Mouse (Mus musculus) urinary bladder, postnatal 14 days (tissue): ENCODE measurements at regions not wholly inside any gene's neighbourhood (a gene's known extent, or its start where the extent isn't known, plus 50 kb on each side); places are given as distances from the start of the nearest gene placed in this dataset.
"Not testable (repeated sequence)": the region's sequence is repeated elsewhere in the genome, so short reads cannot be mapped to it uniquely, and the experiment has no call there.

ENCODE experiments used
- DNase-seq: peaks from one replicate; pipeline ENCODE4 v3.0.0; 2021; ENCODE audit warnings: low spot score

DNA sequence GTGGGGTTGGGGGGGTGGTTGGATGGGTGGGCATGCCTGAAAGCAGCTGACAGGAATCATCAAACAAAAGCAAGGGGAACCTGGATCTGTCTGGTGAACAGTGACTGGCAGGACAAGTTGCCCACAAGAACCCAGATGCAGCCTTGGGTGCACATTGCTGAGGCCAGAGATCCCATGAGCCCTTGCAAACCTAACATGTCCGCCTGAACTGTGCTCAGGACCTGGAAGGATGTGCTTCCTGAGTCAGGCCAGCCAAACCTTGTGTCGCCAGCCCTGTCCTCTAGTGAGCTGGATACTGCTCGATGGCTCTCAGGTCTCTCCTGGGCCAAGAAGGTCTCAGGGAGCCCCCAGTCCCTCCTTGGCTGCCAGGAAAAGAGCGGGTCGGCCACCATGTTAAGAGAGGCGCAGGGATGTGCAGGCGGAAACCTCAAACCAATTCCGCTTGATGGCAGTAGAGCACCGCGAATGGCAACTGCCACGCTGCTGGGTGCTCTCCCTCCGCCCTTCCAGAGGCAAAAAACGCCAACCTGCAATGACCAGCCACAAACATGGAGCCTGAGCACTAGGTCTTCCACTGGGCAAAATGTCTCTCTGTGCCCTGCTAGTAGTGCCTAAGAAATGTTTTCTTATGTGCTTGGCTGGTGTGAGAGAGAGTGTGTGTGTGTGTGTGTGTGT is 140.2 kb downstream of the Pls3 start:
- DNase-seq: not testable (repeated sequence)

DNA sequence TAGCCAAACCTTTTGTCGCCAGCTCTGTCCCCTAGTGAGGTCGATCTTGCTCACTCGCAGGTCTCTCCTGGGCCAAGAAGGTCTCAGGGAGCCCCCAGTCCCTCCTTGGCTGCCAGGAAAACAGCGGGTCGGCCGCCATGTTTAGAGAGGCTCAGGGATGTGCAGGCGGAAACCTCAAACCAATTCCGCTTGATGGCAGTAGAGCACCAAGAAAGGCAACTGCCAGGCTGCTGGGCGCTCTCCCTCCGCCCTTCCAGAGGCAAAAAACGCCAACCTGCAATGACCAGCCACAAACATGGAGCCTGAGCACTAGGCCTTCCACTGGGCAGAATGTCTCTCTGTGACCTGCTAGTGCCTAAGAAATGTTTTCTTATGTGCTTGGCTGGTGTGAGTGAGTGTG is 141.3 kb downstream of the Pls3 start:
- not testable (repeated sequence) for DNase-seq

DNA sequence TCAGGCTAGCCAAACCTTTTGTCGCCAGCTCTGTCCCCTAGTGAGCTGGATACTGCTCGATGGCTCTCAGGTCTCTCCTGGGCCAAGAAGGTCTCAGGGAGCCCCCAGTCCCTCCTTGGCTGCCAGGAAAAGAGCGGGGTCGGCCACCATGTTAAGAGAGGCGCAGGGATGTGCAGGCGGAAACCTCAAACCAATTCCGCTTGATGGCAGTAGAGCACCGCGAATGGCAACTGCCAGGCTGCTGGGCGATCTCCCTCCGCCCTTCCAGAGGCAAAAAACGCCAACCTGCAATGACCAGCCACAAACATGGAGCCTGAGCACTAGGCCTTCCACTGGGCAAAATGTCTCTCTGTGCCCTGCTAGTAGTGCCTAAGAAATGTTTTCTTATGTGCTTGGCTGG is 145.2 kb downstream of the Pls3 start:
- not testable (repeated sequence) for DNase-seq

DNA sequence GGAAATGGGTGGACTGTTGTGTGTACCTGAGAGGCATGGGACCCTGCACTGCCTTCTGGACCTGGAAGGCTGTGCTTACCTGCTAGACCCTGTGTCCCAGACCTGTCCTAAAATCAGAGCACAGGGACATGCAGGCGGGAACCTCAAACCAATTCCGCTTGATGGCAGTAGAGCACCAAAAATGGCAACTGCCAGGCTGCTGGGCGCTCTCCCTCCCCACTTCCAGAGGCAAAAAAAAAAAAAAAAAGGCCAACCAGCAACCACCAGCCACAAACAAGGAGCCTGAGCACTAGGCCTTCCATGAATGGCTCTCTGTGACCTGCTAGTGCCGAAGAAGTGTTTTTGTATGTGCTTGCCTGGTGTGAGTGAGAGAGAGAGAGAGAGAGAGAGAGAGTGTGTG is 146.5 kb downstream of the Pls3 start:
- no peak for DNase-seq

DNA sequence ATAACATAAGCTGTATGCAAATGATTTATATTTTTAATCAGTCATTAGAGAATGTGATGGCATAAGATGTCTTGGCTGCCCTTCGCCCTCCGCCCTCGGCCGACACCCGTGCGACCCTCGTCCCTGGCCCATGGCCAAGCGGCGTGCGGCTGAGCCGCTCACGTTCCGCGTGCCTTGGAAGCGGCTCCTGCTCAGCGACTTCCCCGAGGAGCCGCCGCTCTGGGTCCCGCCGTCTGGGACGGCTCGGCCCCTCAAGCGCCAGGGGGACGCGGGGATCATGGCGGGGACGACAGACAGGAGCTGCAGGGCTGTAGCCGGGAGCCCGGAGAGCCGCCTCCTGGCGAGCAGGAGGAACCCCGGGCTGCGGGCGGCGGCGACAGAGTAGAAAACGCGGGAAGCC is 145.5 kb upstream of the Rab39b start:
- DNase-seq: not testable (repeated sequence)

DNA sequence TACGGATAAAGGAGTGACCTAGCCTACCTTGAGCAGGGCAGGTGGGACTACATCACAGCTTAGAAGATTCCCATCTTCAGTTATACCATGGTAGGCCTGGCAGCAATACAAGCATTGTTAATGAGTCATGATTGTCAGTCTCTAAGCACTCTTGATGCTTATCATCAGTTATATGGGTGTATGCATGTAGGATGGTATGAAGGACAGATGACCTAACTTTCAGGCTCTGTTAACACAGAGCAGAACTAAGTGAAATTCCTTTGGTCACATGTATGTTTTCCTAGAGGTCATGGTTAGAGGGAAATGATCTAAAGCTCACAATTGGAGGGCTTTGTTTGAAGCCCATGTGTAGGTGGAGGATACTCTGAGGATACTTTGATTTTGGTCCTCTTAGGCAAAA is 121.9 kb upstream of the Rab39b start:
- no peak for DNase-seq

DNA sequence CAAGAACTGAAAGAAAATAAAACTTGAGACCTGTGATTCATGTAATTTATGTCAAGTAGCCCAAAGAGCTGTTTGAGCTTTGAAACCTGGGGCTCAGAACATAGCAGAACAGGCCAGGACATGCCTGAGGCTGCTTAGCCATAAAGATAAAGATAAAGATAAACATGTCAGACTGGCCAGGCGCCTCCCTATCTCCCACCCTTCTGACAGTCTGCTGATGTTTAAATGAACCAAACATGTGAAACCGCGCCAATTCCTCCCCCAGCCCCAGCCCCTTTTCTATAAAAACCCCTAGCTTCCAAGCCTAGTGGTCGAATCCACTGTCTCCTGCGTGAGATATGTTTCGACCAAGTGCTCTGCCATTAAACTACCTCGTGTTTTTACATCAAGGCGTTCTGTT is 97.2 kb upstream of the Rab39b start:
- not testable (repeated sequence) for DNase-seq

DNA sequence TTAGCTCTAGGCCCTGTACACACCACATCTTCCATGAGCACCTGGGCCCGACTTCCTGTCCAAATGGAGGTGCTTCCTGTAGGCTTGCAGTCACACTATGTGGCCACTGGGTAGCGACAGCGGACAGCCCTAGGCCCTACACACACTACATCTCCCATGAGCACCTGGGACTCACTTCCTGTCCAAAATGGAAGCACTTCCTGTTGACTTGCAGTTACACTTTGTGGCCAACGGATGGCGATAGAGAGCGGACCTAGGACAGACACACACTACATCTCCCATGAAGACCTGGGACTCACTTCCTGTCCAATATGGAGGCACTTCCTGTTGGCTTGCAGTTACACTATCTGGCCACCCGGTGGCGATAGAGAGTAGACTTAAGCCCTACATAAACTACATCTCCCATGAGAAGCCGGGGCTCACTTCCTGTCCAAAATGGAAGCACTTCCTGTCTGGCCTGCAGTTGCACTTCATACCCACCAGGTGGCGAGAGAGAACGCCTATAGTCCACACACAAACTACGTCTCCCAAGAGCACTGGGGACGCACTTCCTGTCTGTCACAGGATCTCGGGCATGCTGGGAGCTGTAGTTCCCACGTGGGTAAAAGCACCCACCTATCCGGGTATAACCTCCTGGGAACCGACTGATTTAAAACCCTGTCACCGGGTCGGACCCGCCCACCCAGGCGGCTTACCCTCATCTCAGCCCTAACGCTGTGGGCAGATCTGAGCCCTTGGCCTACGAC is 96.1 kb upstream of the Rab39b start:
- DNase-seq: peak; percentile 90

DNA sequence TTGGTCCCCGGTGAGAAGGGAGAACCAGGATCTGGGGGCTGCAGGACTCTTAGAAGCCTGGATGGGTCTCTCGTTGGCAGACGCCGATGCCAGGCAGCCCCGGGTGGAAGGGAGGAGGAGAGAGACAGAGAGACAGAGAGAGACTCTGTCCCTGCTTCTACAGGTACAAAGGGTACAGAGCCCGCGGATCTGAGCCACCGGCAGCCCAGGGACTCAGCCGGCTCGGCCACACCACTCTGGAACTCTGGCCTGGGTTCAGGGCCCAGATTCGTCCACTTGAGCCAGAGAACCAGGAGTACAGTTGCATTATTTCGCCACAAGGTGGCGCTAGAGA is 95.5 kb upstream of the Rab39b start:
- no peak for DNase-seq

DNA sequence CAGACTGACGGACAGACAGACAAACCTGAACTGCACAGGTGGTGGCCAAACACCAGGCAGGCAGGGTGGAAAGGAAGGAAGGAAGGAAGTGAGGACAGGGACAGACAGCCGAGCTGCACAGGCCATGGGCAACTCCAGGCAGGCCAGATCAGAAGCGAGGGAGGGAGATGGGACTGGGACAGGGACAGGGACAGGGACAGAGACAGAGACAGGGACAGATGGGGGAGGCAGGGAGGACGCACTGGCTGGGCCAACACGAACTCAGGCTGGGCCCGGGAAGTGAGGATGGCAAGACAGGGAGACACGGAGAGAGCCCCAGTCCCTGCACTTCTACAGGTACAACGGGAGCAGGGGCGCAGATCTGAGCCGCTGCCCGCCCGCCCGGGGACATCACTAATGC is 94.9 kb upstream of the Rab39b start:
- DNase-seq: no peak

DNA sequence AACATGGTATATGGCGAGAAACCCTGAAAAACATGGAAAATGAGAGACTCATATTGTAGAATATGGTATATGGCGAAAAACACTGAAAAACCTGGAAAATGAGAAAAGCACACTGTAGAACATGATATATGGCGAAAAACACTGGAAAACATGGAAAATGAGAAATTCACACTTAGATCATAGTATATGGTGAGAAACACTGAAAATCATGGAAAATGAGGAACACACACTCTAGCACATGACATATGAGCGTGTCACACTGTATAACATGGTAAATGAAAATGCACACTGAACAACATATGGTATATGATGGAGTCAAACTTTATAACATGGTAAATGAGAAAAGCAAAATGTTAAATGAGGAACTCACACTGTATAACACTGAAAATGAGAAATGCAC is 89.6 kb upstream of the Rab39b start:
- DNase-seq: no peak

DNA sequence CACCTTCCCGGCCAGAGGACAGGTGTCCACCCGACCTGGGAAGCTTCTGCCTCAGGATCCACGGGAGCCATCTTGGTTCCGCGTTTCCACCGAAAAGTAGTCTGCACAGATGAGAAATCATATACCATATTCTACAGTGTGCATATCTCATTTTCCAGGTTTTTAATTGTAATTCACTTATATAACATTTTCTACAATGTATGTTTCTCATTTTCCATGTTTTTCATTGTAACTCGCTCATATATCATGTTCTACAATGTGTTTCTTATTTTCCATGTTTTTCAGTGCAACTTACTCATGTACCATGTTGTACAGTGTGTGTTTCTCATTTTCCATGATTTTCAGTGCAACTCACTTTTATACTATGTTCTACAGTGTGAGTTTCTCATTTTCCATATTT is 65.4 kb upstream of the Rab39b start:
- no peak for DNase-seq
